Mouse (Mus musculus): Measurements from ENCODE around the gene Shld1.

Gene Shld1

DNA sequence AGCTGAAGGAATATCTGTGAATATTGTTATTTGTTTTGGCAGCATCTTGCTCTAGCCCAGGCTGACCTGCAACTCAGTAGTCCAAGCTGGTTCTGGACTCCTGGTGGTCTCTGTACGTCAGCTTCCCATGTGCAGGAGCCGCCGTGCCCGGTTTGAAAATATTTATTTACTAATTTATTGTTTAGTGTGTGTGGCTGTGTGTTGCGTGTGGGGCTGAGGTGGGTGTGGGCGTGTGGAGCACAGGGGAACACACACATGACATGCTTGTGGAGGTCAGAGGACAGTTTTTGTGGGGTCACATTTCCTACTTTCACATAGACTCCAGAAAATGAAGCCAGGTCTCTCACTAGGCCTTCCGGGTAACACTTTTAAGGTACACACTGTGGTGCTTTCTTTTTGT lies 37.8 kb downstream of the Shld1 start:
- DNase-seq (ENCODE audit: low read depth) = no peak

DNA sequence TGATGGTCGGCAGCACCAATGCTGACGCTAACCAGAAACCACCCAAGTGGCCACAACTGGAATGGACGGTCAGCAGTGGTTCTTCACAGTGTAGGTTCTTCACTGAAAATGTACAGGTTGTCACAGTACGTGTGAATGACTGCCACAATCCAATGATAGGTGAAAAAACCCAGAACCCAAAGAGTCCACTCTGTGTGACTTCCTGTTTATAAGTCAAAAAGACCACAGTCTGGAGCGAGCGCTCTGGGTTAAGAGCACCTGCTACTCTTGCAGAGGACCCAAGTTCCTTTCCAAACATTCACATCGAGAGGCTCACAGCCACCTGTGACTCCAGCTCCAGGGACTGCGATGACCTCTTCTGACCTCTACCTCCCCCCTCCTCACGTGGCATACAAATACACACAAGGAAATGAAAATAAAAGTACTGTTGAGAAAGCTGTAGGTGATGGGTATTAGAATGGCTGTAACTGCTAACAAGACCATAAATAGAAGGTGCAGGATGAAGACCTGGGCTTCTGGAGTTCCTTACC lies 38.7 kb downstream of the Shld1 start:
- DNase-seq (ENCODE audit: low read depth) = no peak

DNA sequence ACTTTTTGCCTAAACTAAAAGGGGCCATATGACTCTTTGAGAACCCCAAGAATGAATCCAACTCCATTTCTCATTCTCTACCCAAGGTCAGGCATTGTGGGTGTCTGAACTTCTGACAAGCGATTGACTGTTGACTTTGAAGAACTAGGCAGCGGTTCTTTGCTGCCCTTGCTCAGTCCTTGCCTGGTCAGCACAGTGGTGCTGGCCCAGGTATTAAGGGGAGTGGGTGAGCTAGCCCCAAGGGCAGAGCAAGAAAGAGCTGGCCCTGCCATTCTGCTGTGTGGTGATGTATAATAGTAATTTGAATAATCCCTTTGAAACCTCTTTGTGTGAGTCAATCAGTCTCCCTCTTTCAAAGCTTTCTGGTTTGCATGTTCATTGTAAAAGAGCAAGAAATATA lies 39.4 kb downstream of the Shld1 start:
- DNase-seq (ENCODE audit: low read depth) = no peak

DNA sequence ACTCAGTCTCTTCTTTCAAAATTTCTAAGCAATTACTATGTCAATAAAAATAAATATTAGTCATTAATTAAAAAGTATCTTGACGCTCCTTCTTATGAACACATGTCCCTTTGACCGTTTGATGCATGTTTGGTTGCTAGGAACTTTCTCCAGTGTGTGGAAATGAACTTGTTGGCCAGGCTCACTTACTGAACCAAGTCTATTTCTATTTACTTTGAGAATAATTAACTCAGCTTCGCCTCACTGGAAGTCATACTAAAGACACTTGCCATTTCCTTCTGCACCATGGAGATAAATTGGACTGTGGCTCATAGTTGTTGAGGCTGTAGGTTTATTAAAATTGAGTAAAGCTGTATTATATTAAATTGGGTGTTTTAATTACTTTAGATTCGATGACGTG lies 46.2 kb downstream of the Shld1 start:
- no peak for DNase-seq (ENCODE audit: low read depth)

DNA sequence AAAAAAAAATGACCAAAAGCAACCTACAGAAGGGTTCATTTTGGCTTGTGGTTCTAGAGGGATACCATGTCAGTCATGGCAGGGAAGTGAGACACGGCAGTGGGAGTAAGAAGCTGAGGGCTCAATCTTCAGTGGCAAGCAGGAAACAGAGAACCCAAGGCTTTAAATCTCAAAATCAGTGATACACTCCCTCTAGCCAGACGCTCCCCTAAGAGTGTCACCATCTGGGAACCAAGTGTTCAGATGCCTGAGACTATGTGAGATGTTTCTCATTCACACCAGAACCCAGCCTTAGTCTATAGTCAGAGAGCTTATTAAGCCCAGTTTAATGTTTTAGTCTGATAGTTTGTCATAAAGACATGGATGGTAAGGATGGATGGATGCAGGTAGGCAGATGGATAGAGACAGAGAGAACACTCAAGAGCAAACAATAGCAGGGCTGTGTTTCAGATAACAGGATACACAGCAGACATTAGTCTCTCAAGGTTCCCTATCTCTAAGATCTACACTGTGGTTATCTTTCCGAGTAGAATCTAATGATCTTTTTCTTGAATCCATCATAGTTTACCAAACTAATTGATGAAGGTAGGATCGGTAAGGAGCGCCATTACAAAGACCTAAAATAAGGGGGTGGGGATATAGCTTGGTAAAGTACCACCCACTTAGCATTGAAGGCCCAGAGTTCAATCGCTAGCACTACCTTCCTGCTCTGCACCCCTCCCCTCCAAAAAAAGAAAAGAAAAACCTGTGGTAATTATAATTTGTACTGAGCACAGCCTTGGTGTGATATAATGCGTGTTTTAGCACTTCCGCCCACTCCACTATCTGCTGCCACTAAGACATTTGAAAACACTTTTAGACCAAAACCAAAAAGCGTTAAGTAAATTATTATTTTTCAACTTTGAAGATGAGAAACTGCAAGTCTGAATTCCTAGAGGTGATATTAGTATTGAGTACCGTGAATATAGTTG lies 47.2 kb downstream of the Shld1 start:
- no peak for DNase-seq (ENCODE audit: low read depth)

DNA sequence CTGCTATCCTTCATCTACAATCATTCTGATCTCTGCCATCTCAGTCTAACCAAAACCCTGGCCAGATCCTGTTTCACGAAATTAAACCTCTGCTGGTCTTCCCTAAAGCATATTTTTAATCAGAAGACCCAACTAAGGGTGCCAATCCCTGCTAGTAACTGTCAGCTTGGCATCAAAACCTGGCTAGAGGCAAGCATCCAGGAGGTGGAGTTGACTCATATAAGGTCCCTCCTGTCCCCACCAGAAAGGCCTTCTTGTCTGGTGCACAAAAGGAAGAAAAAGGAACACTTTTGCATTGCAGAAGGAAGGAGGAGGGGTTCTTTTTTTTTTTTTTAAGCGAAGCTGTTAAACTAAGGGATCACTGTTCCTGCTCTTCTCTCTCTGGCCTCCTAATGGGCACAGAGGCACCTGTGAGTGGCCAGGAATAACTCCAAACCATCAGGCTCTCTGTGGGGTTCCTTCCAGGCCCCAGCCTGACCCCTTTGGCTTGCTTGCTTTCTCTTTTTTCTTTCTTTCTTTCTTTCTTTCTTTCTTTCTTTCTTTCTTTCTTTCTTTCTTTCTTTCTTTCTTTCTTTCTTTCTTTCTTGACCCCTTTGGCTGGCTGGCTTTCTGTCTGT lies 52.2 kb downstream of the Shld1 start:
- no peak for DNase-seq (ENCODE audit: low read depth)

DNA sequence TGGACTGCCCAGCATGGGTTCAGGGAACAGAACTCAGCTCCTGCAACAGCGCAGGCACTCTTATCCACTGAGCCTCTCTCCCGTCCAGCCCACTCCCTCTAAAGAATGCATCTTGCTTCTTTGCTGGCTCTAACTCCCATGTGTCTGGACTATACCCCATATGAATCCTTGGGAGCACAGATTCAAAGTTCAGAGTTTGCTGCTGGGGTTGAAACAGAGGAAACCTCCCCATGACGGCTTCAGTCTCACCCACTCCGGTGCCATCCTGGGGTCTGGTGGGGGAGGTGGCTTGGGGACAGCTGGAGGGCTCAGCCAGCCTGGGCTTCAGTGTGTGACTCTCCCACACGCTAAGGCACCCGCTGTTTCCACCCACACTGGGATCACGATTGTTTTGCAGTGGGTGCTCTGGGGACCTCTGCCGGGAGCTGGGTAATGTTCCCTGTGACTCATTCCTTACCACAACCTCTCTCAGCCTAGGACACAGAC lies 55.2 kb downstream of the Shld1 start:
- DNase-seq (ENCODE audit: low read depth) = no peak

DNA sequence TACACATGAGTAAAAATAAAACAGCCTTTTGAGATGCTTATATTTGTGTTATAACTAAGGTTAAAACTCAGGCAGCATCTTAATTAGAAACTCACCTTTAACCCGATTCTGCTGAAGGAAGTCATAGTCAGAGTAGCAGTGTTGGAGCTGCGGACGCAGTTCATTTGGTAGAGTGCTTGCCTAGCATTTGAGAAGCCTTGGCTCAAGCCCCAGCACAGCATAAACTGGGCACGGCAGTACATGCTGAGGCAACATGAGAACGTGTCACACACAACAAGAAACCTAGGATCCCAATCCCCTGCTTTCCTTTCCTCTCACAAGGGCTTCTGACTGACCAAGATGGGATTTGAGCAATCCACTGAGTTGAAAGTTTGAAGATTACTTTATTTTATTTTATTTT lies 58.1 kb downstream of the Shld1 start:
- no peak for DNase-seq (ENCODE audit: low read depth)

DNA sequence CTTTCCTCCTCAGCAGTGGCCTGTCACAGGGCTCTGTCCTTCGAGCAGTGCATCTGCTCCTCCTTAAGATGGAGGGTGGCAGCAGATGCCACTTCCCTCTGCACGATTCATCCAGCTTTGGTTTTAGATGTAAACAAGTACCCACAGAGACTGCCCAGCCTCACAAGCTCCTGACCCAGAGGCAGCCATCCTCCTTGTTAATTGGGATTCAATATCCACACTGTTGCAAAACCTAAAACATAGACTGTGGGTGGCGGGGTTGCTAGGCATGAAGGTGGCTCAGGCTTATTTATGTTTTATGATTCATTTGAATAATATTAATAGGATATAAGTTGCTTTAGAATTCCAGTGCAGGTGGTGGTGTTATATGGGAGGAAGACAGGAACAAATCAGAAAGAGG lies 59.4 kb downstream of the Shld1 start:
- DNase-seq (ENCODE audit: low read depth) = no peak

- no peak for DNase-seq (ENCODE audit: low read depth)
Measured at GRCm38 (mm10) chr2:132750726-132751125, 64.0 kb downstream of the Shld1 start.

- no peak for DNase-seq (ENCODE audit: low read depth)
Measured at GRCm38 (mm10) chr2:132751141-132752066, 64.7 kb downstream of the Shld1 start.

- DNase-seq (ENCODE audit: low read depth) = no peak
Measured at GRCm38 (mm10) chr2:132752398-132752797, 65.7 kb downstream of the Shld1 start.

DNA sequence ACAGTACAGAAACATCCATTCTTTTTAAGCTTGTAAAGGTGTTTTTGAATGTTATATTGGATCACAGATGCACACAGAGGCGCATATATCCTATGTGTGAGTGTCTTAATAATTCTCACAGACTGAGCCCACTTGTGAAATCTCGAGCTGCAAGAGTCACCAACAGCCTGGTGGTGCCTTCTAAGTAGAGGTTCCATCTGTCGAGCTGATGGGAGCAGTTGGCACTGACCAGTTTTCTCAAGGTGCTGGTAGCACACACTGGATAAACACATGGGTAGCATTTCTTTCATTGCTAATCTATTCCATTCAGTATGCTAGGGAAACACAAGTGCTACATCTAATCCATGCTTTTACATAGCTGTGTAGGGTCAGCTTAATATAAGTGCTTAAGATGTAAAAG lies 66.4 kb downstream of the Shld1 start:
- DNase-seq (ENCODE audit: low read depth) = no peak

GRCm38 (mm10) chr2:132757911-132758310 lies 71.2 kb downstream of the Shld1 start:
- DNase-seq (ENCODE audit: low read depth) = no peak

GRCm38 (mm10) chr2:132770822-132771221 lies 84.1 kb downstream of the Shld1 start:
- DNase-seq (ENCODE audit: low read depth) = no peak

DNA sequence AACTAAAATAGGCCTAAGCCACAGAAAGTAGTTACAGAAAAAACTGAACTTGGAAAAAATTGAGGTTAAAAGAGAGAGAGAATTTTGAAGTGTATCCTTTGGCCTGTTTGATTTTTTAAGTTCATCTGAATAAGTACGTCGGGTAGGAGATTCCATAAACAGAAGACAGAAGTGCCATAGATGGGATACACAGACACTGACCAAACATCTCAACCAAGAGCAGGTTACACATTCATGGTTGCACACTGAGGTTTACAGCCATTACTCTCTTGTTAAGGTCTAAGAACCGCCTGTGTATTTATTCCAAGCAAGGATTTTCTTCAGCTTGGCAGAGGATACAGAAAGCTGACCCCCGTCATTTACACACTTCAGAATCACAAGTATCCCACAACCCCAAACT lies 94.2 kb downstream of the Shld1 start, which contains the start of gene Chgb:
TSS of gene Chgb (plus strand) at position 301 of the 400 bp plus-strand sequence.
- no peak for DNase-seq (ENCODE audit: low read depth)

DNA sequence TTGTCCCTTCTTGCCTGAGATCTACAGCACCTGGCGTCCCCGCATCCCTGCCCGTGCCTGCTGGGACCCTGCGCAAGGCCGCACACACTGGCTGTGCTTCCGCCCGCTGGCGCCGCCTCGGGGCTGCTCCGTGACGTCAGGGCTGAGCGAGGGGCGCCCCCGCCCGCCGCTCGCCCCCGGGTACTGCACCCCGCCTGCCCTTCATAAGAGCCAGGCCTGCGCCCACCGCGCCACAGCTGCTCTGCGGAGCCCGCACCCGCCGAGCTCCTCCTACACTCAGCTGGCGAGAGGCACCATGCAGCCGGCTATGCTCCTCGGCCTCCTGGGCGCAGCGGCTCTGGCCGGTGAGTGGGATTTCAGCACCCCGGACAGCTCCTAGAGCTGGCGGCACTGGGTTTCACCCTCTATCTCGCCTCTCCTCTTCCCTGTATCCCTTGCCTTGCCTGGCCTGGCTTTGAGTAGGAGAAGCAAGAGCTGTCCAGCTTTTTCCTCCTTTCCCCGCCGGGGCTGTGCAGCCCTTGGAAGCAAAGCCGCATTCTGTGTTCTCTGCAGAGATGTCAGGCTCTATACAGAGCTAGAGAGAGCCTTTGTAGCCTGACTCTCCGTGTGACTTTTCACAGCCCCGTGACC lies 94.8 kb downstream of the Shld1 start:
- peak; percentile 57 for DNase-seq (ENCODE audit: low read depth)

- DNase-seq (ENCODE audit: low read depth) = no peak
Measured at GRCm38 (mm10) chr2:132784039-132784438, 97.3 kb downstream of the Shld1 start.

GRCm38 (mm10) chr2:132793441-132794203 lies 106.9 kb downstream of the Shld1 start:
- DNase-seq (ENCODE audit: low read depth) = no peak

GRCm38 (mm10) chr2:132794204-132794586 lies 107.5 kb downstream of the Shld1 start:
- DNase-seq (ENCODE audit: low read depth) = no peak

All from fibroblast of lung, adult 2 months (primary cell).